ENCODE assay signal across 12 mouse cellular contexts in the genomic region with DNA sequence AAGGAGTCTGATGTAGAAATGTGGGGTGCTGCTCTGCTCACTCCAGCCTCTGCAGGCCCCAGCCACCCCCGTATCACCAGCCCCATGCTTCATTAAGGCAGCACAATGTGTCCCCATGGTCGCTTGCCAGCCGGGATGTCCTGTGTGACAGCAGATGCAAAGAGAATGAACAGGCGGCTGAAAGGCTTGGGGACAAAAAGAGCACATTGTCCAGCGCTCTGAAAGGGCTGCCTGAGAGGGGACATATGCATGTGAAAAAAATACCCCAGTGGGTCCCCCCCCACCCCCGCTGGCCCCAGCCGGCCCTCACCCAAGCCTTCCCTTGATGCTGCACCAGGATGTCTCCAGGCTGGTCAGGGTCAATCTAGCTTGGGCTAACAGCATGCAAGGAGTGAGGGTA. TPM values are rescaled to one million over a fixed set of nuclear protein-coding genes. Genes with fewer than 3 reads are reported as not detected.
DNase-seq lines count a peak whose midpoint lies in the region; ATAC-seq lines count a peak whose summit lies in the region.
"Had no signal": no experiment of that assay in that cellular context is flagged by ENCODE, and none has a peak within 500 bp of the region (broad histone marks: within the 10 kb centered on the region; RNA-seq: fewer than 3 reads in every experiment).

No protein-coding gene starts in this region.

- H3K9ac ChIP-seq in hindbrain, embryonic 16.5 days (ENCODE audit: low read depth, low read length), result no peak overlapping the region
- no peak overlapping the region for H3K9ac ChIP-seq in midbrain, embryonic 14.5 days (replicated peaks; ENCODE audit: low read length)
- H3K9ac ChIP-seq: liver, embryonic 13.5 days; stomach, embryonic 15.5 days had no signal

- no peak overlapping the region for H3K4me2 ChIP-seq in hindbrain, embryonic 16.5 days (ENCODE audit: low read length)
- H3K4me2 ChIP-seq in midbrain, embryonic 14.5 days (ENCODE audit: low read length), result no peak overlapping the region
- H3K4me2 ChIP-seq: liver, embryonic 13.5 days; stomach, embryonic 15.5 days had no signal

- peaks cover 7% of the 10 kb centered on the region; the same call in 1 of the 2 replicates for H3K4me1 ChIP-seq in hindbrain, embryonic 16.5 days (ENCODE audit: control insufficient read depth, insufficient read depth, low read depth, low read length)
- peaks cover 19% of the 10 kb centered on the region for H3K4me1 ChIP-seq in midbrain, embryonic 14.5 days (ENCODE audit: control insufficient read depth, insufficient read depth, low read length)
- H3K4me1 ChIP-seq: liver, embryonic 13.5 days had no signal

- no peak overlapping the region for H3K4me3 ChIP-seq in hindbrain, embryonic 16.5 days (ENCODE audit: low read length)
- no peak overlapping the region for H3K4me3 ChIP-seq in midbrain, embryonic 14.5 days (replicated peaks; ENCODE audit: low read depth, low read length)
- H3K4me3 ChIP-seq: heart, embryonic 10.5 days; liver, embryonic 13.5 days; stomach, embryonic 15.5 days had no signal

- no peaks in the 10 kb centered on the region for H3K36me3 ChIP-seq in hindbrain, embryonic 16.5 days (ENCODE audit: control insufficient read depth, insufficient read depth, low read length)
- no peaks in the 10 kb centered on the region for H3K36me3 ChIP-seq in midbrain, embryonic 14.5 days (ENCODE audit: control insufficient read depth, insufficient read depth, low read length)
- H3K36me3 ChIP-seq: heart, embryonic 10.5 days; liver, embryonic 13.5 days; stomach, embryonic 15.5 days had no signal

- H3K9me3 ChIP-seq in hindbrain, embryonic 16.5 days (ENCODE audit: control insufficient read depth, low read length), result no peaks in the 10 kb centered on the region
- H3K9me3 ChIP-seq in midbrain, embryonic 14.5 days (ENCODE audit: control insufficient read depth, low read length), result no peaks in the 10 kb centered on the region
- H3K9me3 ChIP-seq: heart, embryonic 10.5 days; liver, embryonic 13.5 days; stomach, embryonic 15.5 days had no signal

- H3K27me3 ChIP-seq in hindbrain, embryonic 16.5 days (replicated peaks; ENCODE audit: control insufficient read depth, insufficient read depth, low read length), result 0 out of 2 replicates have a peak, but pooled peaks cover 2% of the 10 kb centered on the region
- no peaks in the 10 kb centered on the region for H3K27me3 ChIP-seq in midbrain, embryonic 14.5 days (ENCODE audit: control insufficient read depth, insufficient read depth, low read length)
- H3K27me3 ChIP-seq: stomach, embryonic 15.5 days had no signal

- 18% methylated on average over 7 of the region's 7 CpGs for WGBS in hindbrain, embryonic 16.5 days
- 9% methylated on average over 7 of the region's 7 CpGs for WGBS in midbrain, embryonic 14.5 days

- no peak overlapping the region for H3K27ac ChIP-seq in hindbrain, embryonic 16.5 days (ENCODE audit: low read depth, low read length)
- H3K27ac ChIP-seq in midbrain, embryonic 14.5 days (replicated peaks; ENCODE audit: low read depth, low read length), result 0 out of 2 replicates have a peak overlapping the region, but pooled peaks have one; percentile 14
- H3K27ac ChIP-seq: heart, embryonic 10.5 days; liver, embryonic 13.5 days; stomach, embryonic 15.5 days had no signal

- peak; percentile 66 for ATAC-seq in hindbrain, embryonic 16.5 days
- peak; percentile 55 for ATAC-seq in midbrain, embryonic 14.5 days (ENCODE audit: low FRiP score, low TSS enrichment)
- ATAC-seq: activated CD4-positive, CD25-positive, alpha-beta regulatory T cell, adult 4 months had no signal

- peak; percentile 36 for DNase-seq in right cerebral cortex, adult 18-20 months
- DNase-seq in right cerebral cortex, postnatal 25 days, result no peak
- peak; percentile 66 for DNase-seq in midbrain, embryonic 14.5 days
- no peak for DNase-seq in urinary bladder, adult 2 months (ENCODE audit: low spot score)
- no peak for DNase-seq in ovary, postnatal 36 days (ENCODE audit: low spot score)
- no peak for DNase-seq in lung, postnatal 10 days
- DNase-seq in adrenal gland, postnatal 10 days, result no peak
- DNase-seq: liver, embryonic 13.5 days had no signal

RNA-seq across cellular contexts. Expression of gene Parp11, which starts 41.0 kb away (rescaled TPM):
- 69.2 and 80.6 TPM in 2 replicates for polyA plus RNA-seq in hindbrain, embryonic 16.5 days (2015; fragmentation: Nextera tagmentation; extraction: Ambion mirVana)
- 79.6 and 111 TPM in 2 replicates for polyA plus RNA-seq in midbrain, embryonic 14.5 days (2014; fragmentation: Nextera tagmentation; extraction: Ambion mirVana)
- 15.3 and 19.4 TPM in 2 replicates for polyA plus RNA-seq in urinary bladder, adult 2 months (2012; rRNA removed)
- 10 to 100 TPM; 15.3 to 25.4 TPM for total RNA-seq in adrenal gland, postnatal 10 days (2021)

Comparison
In these comparisons a context has a peak if more than half of its experiments do, and no peak if none do; other contexts are left out.
1. DNase-seq: peak in right cerebral cortex, adult 18-20 months (single experiment) and midbrain, embryonic 14.5 days (single experiment); none in right cerebral cortex, postnatal 25 days (single experiment), urinary bladder, adult 2 months (single experiment), ovary, postnatal 36 days (single experiment), lung, postnatal 10 days (single experiment) and adrenal gland, postnatal 10 days (single experiment).